Mouse (Mus musculus) heart, adult 2 months (tissue): ENCODE data around the gene Slc9a6. TPM values are rescaled to one million over a fixed set of nuclear protein-coding genes. Genes with fewer than 3 reads are reported as not detected.
A peak's percentile ranks its signal among the peaks of the same experiment; 100 is the strongest.

ENCODE experiments used
- DNase-seq, 2 experiments: peaks; one replicate each; pipeline ENCODE4 v3.0.0; 2021
- H3K27ac ChIP-seq: fragments of 200-600 bp; 2 replicates; pipeline ENCODE4 v1.8.1; 2022
- H3K27me3 ChIP-seq: fragments of 200-500 bp; 2 replicates; pipeline ENCODE4 v1.6.1; 2012; ENCODE audit warnings: mild to moderate bottlenecking, low read length, inconsistent platforms, mixed read lengths; ENCODE audit not compliant: control insufficient read depth, insufficient read depth
- H3K36me3 ChIP-seq: fragments of 200-500 bp; 2 replicates; pipeline ENCODE4 v1.6.1; 2012; ENCODE audit warnings: low read length, inconsistent platforms; ENCODE audit not compliant: control insufficient read depth, insufficient read depth
- H3K4me1 ChIP-seq: fragments of 200-500 bp; 2 replicates; pipeline ENCODE4 v1.6.1; 2011; ENCODE audit warnings: low read length; ENCODE audit not compliant: control insufficient read depth, insufficient read depth
- H3K4me3 ChIP-seq: fragments of 200-600 bp; 2 replicates; pipeline ENCODE4 v1.8.1; 2022
- H3K79me2 ChIP-seq: fragments of 200-500 bp; replicated peaks from 2 replicates; pipeline ENCODE4 v1.6.1; 2012; ENCODE audit warnings: mild to moderate bottlenecking, inconsistent platforms, low read length, moderate library complexity, mixed read lengths; ENCODE audit not compliant: control insufficient read depth, insufficient read depth
- H3K9ac ChIP-seq: fragments of 200-500 bp; 2 replicates; pipeline ENCODE4 v1.6.1; 2012; ENCODE audit warnings: low read depth, mild to moderate bottlenecking, control low read depth, inconsistent platforms, low read length, mixed read lengths
- CTCF ChIP-seq: fragments of 200-600 bp; IDR thresholded peaks from 2 replicates; pipeline ENCODE4 v1.8.1; 2022; ENCODE audit warnings: antibody characterized with exemption, mild to moderate bottlenecking, moderate library complexity
- EP300 ChIP-seq: fragments of 200-500 bp; IDR thresholded peaks from 2 replicates; pipeline ENCODE4 v1.6.1; 2011; ENCODE audit warnings: low read depth, low read length, control low read depth; ENCODE audit not compliant: insufficient read depth
- POLR2A ChIP-seq: fragments of 200-500 bp; IDR thresholded peaks from 2 replicates; pipeline ENCODE4 v1.6.1; 2011; ENCODE audit warnings: mild to moderate bottlenecking, low read depth, low read length, control low read depth; ENCODE audit not compliant: insufficient read depth
- WGBS: fragments of 180-500 bp; shearing (Covaris S2); methylation state at CpG from one replicate; pipeline ENCODE4 v1.1.7; 2018; 5-methylcytosine and 5-hydroxymethylcytosine counted together
- intact Hi-C: fragments of 180-260 bp; cut with DNase I; formaldehyde crosslinking; loops from one replicate; pipeline ENCODE4 v1.15.1; 2025
- polyA plus RNA-seq: library from polyadenylated mRNA; depleted of rRNA; stranded (reverse); fragments of >200 nt; gene quantifications from 2 replicates; pipeline ENCODE4 v1.2.3, GENCODE M21; 2012
- total RNA-seq, 2 experiments: library from RNA; stranded (reverse); gene quantifications; 2 replicates each; pipeline ENCODE4 v1.2.3; 2021

The Slc9a6 gene
- total and polyA plus RNA-seq, 3 experiments, result 12.6 to 22.4 (median 22.2) TPM

- intact Hi-C loops, result no loop called here
- 67% methylated on average over 10 of the region's 10 CpGs for WGBS
- Histone ChIP-seq H3K4me3 (no peak overlapping the region), H3K9ac (no peak overlapping the region), H3K27me3 (no peaks in the 10 kb centered on the region), H3K36me3 (no peaks in the 10 kb centered on the region), H3K4me1 (peaks cover 2% of the 10 kb centered on the region), H3K27ac (no peak overlapping the region), H3K79me2 (no peaks in the 10 kb centered on the region)
- TF ChIP-seq EP300 (no peak), POLR2A (no peak), CTCF (no peak)
- peak; percentile 17 to 26 for DNase-seq
These were observed 74.0 kb downstream of the Slc9a6 start for GRCm38 (mm10) chrX:56683521-56683920.

GRCm38 (mm10) chrX:56692554-56692953, 83.0 kb downstream of the Slc9a6 start:
- no peaks in the 10 kb centered on the region for H3K36me3 ChIP-seq
- H3K79me2 ChIP-seq, result no peaks in the 10 kb centered on the region
- no peak overlapping the region for H3K4me3 ChIP-seq
- intact Hi-C loops, result no loop called here
- no peak overlapping the region for H3K9ac ChIP-seq
- H3K27me3 ChIP-seq, result no peaks in the 10 kb centered on the region
- TF ChIP-seq EP300 (no peak), POLR2A (no peak), CTCF (no peak)
- no peak for DNase-seq
- H3K27ac ChIP-seq, result no peak overlapping the region
- 87% methylated on average over 6 of the region's 6 CpGs for WGBS
- H3K4me1 ChIP-seq, result no peaks in the 10 kb centered on the region

GRCm38 (mm10) chrX:56694539-56694938, 85.0 kb downstream of the Slc9a6 start:
- no peak for DNase-seq
- TF ChIP-seq CTCF (no peak), EP300 (no peak), POLR2A (no peak)
- Histone ChIP-seq H3K27ac (no peak overlapping the region), H3K9ac (no peak overlapping the region), H3K4me3 (no peak overlapping the region), H3K27me3 (no peaks in the 10 kb centered on the region), H3K4me1 (no peaks in the 10 kb centered on the region), H3K79me2 (no peaks in the 10 kb centered on the region), H3K36me3 (no peaks in the 10 kb centered on the region)
- intact Hi-C loops, result no loop called here
- 82% methylated on average over 2 of the region's 2 CpGs for WGBS

- Histone ChIP-seq H3K4me1 (no peaks in the 10 kb centered on the region), H3K9ac (no peak overlapping the region), H3K27me3 (no peaks in the 10 kb centered on the region), H3K36me3 (no peaks in the 10 kb centered on the region), H3K4me3 (no peak overlapping the region), H3K79me2 (no peaks in the 10 kb centered on the region), H3K27ac (no peak overlapping the region)
- intact Hi-C loops, result no loop called here
- no peak for DNase-seq
- whole genome bisulfite sequencing, result 76% methylated on average over 6 of the region's 6 CpGs
- no peak for TF ChIP-seq POLR2A
- TF ChIP-seq EP300, result no peak
- TF ChIP-seq CTCF, result no peak
These were observed 87.7 kb downstream of the Slc9a6 start for GRCm38 (mm10) chrX:56697199-56697780.

DNA sequence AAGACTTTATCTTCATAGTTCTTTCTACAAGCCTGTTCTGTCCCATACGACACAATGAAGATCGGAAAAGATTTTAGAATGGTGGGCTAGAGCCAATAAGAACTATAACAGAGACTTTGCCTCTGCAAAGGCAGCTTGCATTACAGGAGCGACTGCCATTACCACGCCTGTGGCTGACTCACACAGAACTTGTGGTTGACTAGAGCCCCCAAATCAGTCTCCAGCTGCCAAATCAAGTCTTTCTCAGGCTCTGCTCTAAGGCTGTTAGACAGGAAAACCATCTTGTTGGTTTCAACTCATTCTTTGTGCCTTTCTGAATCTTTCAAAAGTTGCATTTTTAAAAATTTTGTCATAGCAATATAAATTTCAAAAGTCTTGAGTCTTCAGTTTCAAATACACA, 88.3 kb downstream of the Slc9a6 start:
- WGBS, result 76% methylated on average over 4 of the region's 4 CpGs

DNA sequence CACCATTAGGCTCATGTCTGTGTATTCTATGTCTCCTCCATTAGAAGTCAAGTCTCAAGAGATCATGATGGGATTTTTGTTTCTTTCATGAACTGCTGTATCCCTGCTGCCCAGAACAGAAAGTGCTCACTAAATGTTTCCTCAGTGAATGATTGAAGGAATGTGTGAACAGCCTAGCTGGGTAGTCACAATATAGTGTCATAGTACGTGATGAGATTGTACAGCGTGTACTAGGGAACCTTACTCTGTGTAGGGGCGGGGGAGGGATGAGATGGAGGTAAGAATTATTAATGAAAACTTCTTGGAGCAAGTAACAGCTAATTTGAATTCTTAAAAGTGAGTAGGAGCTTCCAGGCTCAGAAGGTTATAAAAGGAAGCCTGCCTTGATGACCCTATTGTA, 91.7 kb downstream of the Slc9a6 start:
- intact Hi-C loops, result no loop called here
- no peaks in the 10 kb centered on the region for H3K79me2 ChIP-seq
- H3K36me3 ChIP-seq, result no peaks in the 10 kb centered on the region
- DNase-seq, result no peak
- no peaks in the 10 kb centered on the region for H3K27me3 ChIP-seq
- H3K9ac ChIP-seq, result no peak overlapping the region
- H3K27ac ChIP-seq, result no peak overlapping the region
- 79% methylated on average over 3 of the region's 3 CpGs for WGBS
- no peak for TF ChIP-seq POLR2A
- no peak for TF ChIP-seq EP300
- no peak for TF ChIP-seq CTCF
- no peak overlapping the region for H3K4me3 ChIP-seq
- no peaks in the 10 kb centered on the region for H3K4me1 ChIP-seq

More for the DNA sequence above, 88.3 kb downstream of the Slc9a6 start:
- Histone ChIP-seq H3K36me3 (no peaks in the 10 kb centered on the region), H3K79me2 (no peaks in the 10 kb centered on the region), H3K27me3 (no peaks in the 10 kb centered on the region), H3K4me3 (no peak overlapping the region), H3K4me1 (no peaks in the 10 kb centered on the region), H3K27ac (no peak overlapping the region), H3K9ac (no peak overlapping the region)
- DNase-seq, result no peak
- no peak for TF ChIP-seq EP300
- no peak for TF ChIP-seq POLR2A
- no peak for TF ChIP-seq CTCF
- intact Hi-C loops, result no loop called here
